Mouse (Mus musculus) adrenal gland, postnatal 14 days (tissue): ENCODE measurements around the gene Gm6465. TPM values are rescaled to one million over a fixed set of nuclear protein-coding genes. Genes with fewer than 3 reads are reported as not detected.
"Not testable (repeated sequence)": the region's sequence is repeated elsewhere in the genome, so short reads cannot be mapped to it uniquely, and the experiment has no call there.

Experiments used
- DNase-seq: peaks from one replicate; pipeline ENCODE4 v3.0.0; 2021; ENCODE audit warnings: mixed read lengths
- long read RNA-seq, 2 experiments: library from polyadenylated mRNA; stranded (forward); transcript quantifications; one replicate each; pipeline ENCODE4 v2.0.0; 2021
- total RNA-seq: library from RNA; stranded (reverse); gene quantifications from 2 replicates; pipeline ENCODE4 v1.2.3, GENCODE M21; 2021

Gene Gm6465
- not detected in 2 replicates for total RNA-seq
- long read RNA-seq, experiment 1 = 0 reads
- long read RNA-seq, experiment 2 = 0 reads

DNA sequence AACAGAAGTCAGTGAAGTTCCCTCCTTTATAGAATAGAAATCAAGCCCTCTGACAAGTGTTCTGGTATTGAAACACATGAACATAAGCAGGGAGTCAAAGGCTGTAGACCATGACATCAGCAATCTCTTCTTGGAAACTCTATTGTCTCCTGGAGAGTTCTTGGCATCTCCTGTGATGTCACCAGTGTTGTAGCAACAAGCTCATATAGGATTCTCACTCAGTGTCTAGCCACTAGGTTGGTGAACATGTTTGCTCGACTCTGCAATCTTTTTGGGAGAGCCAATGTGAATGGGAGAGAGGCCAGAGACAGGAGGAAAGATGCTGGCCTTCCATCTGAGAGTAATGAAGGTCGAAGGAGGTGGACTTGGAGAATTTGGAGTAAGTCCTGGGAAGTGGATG, at the start of gene Gm6465:
Gm6465 (plus strand) TSS at position 301 of the 400 bp plus-strand sequence.
- not testable (repeated sequence) for DNase-seq

DNA sequence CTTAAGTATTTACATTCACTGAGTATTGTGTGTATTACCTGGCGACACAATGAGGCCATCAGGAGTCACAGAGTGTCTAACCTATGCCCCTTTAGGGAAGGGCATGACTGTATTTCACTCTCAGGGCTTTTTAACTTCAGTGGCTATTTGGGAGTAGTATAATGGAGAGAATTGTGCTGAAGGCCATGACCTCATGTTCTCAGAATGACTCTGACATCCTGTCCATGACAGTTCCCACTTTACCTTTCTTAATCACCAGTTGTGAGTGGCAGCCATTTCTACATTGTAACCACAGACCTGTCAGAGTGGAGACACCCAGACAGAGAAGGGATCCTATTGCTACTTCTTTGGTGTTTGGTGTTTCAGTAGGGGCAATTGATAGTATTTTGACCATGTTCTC, 485 bp downstream of the Gm6465 start:
- DNase-seq = not testable (repeated sequence)

DNA sequence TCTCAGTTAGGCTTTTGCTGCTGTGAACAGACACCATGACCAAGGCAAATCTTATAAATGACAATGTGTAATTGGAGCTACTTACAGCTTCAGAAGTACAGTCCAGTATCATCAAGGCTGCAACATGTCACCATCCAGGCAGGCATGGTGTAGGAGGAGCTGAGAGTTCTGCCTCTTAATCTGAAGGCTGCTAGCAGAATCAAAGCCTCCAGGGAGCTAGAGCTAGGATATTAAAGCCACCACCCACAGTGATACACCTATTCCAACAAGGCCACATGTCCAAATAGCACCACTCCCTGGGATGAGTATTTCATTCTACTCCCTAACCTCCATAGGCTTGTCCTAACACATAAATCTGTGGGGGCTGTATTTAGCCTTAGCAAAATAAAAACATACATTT, 12.6 kb downstream of the Gm6465 start:
- DNase-seq = not testable (repeated sequence)

Other genes starting within 250 kb of the Gm6465 start
- gene Gm8922, start 163.6 kb upstream of the Gm6465 start, total RNA-seq = not detected in 2 replicates
- gene Gm8926, start 75.0 kb upstream of the Gm6465 start, total RNA-seq = not detected in 2 replicates
- not detected in 2 replicates for gene 4933402N22Rik, start 72.5 kb downstream of the Gm6465 start, total RNA-seq